Mouse (Mus musculus) gastrocnemius, postnatal 36 days (tissue): ENCODE data around the gene Fam32a. TPM values are rescaled to one million over a fixed set of nuclear protein-coding genes. Genes with fewer than 3 reads are reported as not detected.
A peak's percentile ranks its signal among the peaks of the same experiment; 100 is the strongest.

ENCODE experiments used
- DNase-seq, 2 experiments: peaks; one replicate each; pipeline ENCODE4 v3.0.0; 2022
- intact Hi-C: fragments of 180-260 bp; cut with DNase I; formaldehyde crosslinking; loops from one replicate; pipeline ENCODE4 v1.15.1; 2025
- total RNA-seq, 2 experiments: library from RNA; stranded (reverse); gene quantifications; 2 replicates each; pipeline ENCODE4 v1.2.3; 2021

Gene Fam32a
- total RNA-seq, 2 experiments from 2014 or later, result 8.3 to 8.6 TPM

- intact Hi-C loops, result no loop called here
- DNase-seq, result peak; percentile 97
Measured at GRCm38 (mm10) chr8:72239499-72240402, 20.2 kb downstream of the Fam32a start, which contains the start of gene Ap1m1. TSS of gene Ap1m1 (plus strand) at chr8:72240018.

GRCm38 (mm10) chr8:72240403-72240763, 20.9 kb downstream of the Fam32a start:
- peak in 1 of 2 experiments; percentile 34 for DNase-seq
- intact Hi-C loops, result no loop called here

GRCm38 (mm10) chr8:72240951-72241350, 21.4 kb downstream of the Fam32a start:
- intact Hi-C loops, result no loop called here
- no peak for DNase-seq

- intact Hi-C loops, result no loop called here
- no peak for DNase-seq
Measured at GRCm38 (mm10) chr8:72242226-72242625, 22.7 kb downstream of the Fam32a start.

- no peak for DNase-seq
- intact Hi-C loops, result no loop called here
Measured at GRCm38 (mm10) chr8:72244610-72245009, 25.1 kb downstream of the Fam32a start.

- intact Hi-C loops, result no loop called here
- DNase-seq, result no peak
Measured at GRCm38 (mm10) chr8:72257171-72257901, 37.8 kb downstream of the Fam32a start.

GRCm38 (mm10) chr8:72257902-72258238, 38.3 kb downstream of the Fam32a start:
- intact Hi-C loops, result no loop called here

GRCm38 (mm10) chr8:72259862-72260261, 40.3 kb downstream of the Fam32a start:
- intact Hi-C loops, result no loop called here

More at GRCm38 (mm10) chr8:72257902-72258238, 38.3 kb downstream of the Fam32a start:
- DNase-seq, result no peak

GRCm38 (mm10) chr8:72260585-72260984, 41.1 kb downstream of the Fam32a start:
- DNase-seq, result no peak
- intact Hi-C loops, result no loop called here

More at GRCm38 (mm10) chr8:72259862-72260261, 40.3 kb downstream of the Fam32a start:
- DNase-seq, result no peak

- intact Hi-C loops, result no loop called here
- no peak for DNase-seq
Measured at GRCm38 (mm10) chr8:72261019-72261418, 41.5 kb downstream of the Fam32a start.

- intact Hi-C loops, result no loop called here
- DNase-seq, result no peak
Measured at GRCm38 (mm10) chr8:72261431-72261830, 41.9 kb downstream of the Fam32a start.

GRCm38 (mm10) chr8:72261872-72262271, 42.3 kb downstream of the Fam32a start:
- no peak for DNase-seq

GRCm38 (mm10) chr8:72262756-72263155, 43.2 kb downstream of the Fam32a start:
- no peak for DNase-seq
- intact Hi-C loops, result loop anchor here (2.0 kb wide), 1 partner anchor 104 kb away; no protein-coding TSS in a partner anchor

More at GRCm38 (mm10) chr8:72261872-72262271, 42.3 kb downstream of the Fam32a start:
- intact Hi-C loops, result loop anchor here (2.0 kb wide), 1 partner anchor 105 kb away; no protein-coding TSS in a partner anchor

GRCm38 (mm10) chr8:72263451-72263850, 43.9 kb downstream of the Fam32a start:
- no peak for DNase-seq
- intact Hi-C loops, result loop anchor here (2.0 kb wide), 1 partner anchor 103 kb away; no protein-coding TSS in a partner anchor

GRCm38 (mm10) chr8:72265342-72265741, 45.8 kb downstream of the Fam32a start:
- intact Hi-C loops, result no loop called here
- DNase-seq, result peak; percentile 35 to 56

- intact Hi-C loops, result no loop called here
- no peak for DNase-seq
Measured at GRCm38 (mm10) chr8:72266671-72267070, 47.1 kb downstream of the Fam32a start.

- intact Hi-C loops, result no loop called here
Measured at GRCm38 (mm10) chr8:72267106-72267505, 47.6 kb downstream of the Fam32a start.

GRCm38 (mm10) chr8:72268356-72268755, 48.8 kb downstream of the Fam32a start:
- intact Hi-C loops, result no loop called here
- peak; percentile 55 to 70 for DNase-seq

More at GRCm38 (mm10) chr8:72267106-72267505, 47.6 kb downstream of the Fam32a start:
- no peak for DNase-seq

- intact Hi-C loops, result no loop called here
- no peak for DNase-seq
Measured at GRCm38 (mm10) chr8:72270606-72271005, 51.1 kb downstream of the Fam32a start.

- DNase-seq, result no peak
- intact Hi-C loops, result no loop called here
Measured at GRCm38 (mm10) chr8:72271051-72271660, 51.6 kb downstream of the Fam32a start.

GRCm38 (mm10) chr8:72271691-72272090, 52.2 kb downstream of the Fam32a start:
- DNase-seq, result no peak
- intact Hi-C loops, result no loop called here
